Mouse (Mus musculus) cerebellum, adult 9-11 months (tissue): Measurements from ENCODE around the gene Ipo4.

ENCODE experiments used
- DNase-seq: peaks from one replicate; pipeline ENCODE4 v3.0.0; 2022

The Ipo4 gene

DNA sequence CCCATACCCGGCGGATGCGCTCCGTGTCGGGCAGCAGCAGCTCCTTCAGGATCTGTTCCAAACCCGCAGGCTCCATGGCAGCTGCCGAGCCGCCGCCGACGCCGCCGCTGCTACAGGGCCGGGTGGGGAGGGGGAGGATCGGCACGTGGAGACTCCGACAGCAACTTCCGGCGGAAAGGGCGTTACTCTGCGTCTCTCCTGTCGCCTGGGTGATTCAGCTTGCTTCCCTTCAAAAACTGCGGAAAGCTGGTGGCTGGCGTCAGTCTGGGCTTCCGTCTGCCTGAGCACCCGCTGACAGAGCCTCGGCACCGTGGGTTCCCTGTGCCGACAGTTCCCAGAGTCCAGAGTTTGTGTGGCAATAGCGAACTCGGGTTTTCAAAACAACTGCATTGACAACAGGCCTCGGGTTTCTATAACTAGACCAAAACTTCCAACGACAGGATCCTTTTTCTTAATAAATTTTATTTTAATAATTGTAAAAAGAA, at the start of gene Ipo4:
Gene Ipo4, minus strand, starts transcription at position 435 of the 485 bp plus-strand sequence.
- DNase-seq = peak; percentile 84

DNA sequence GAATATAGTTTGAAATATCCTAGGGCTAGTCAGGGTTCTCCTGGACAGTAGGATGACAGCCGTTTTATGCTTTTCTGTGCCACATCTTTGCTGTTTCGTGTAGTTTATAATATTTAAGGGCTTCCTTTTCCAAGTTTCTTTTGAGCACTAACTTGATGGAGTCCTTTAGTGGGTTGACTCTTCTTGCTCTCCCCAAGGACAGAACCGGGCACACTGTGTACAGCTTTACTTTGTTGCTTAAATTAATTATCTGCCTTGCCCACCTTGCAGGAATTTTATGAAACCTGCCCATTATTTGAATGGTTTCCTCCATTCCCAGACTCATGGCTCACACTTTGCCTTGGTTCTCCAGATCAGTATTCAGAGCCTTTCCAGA, 46.3 kb upstream of the Ipo4 start:
- no peak for DNase-seq

DNA sequence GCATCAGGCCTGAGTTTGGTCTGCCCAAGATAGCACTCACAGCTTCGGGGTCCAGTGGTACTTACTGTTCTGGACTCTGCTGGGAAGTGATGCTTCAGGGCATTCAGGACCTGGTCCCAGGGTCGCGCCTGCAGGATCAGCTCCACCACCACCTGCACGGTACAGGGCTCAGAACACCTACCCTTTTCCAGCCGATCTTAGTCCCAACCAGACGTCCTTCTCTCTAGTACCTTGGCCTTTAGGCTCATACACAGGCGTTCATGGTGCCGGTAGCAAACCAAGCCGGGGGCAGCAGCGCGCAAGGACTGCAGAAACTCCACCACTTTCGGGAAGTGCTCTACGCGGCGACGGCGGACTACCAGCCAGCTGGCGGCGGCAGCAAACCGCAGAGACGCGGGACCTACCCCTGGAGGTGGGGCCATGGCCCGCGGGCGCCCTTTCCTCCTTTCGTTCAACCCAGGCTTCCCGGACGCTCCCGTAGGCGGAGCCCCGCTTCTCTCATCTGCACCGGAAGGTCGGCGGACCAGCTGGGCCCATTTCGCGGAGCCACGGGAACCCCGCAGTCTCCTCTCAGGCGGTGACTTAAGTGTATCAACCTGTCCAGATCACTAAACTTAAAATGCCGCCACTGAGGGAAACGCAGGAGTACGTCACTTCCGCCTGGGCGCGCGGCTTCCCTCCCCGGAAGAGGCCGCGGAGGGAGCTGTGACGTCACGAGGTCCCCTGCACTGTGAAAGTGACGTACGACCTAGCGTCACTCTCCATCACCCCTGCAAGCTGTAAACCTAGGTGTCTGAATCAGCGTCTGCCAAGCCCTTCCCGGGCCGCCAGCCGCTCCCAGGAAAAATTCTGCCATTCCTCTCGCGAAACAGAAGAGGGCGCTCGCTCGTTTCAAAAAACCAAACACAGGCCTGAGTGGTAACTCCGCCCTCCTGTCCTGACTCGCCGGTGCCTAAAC, 45.7 kb upstream of the Ipo4 start, which contains the start of gene Tinf2:
Gene Tinf2, minus strand, starts transcription at position 661 of the 958 bp plus-strand sequence.
- DNase-seq = peak; percentile 98

DNA sequence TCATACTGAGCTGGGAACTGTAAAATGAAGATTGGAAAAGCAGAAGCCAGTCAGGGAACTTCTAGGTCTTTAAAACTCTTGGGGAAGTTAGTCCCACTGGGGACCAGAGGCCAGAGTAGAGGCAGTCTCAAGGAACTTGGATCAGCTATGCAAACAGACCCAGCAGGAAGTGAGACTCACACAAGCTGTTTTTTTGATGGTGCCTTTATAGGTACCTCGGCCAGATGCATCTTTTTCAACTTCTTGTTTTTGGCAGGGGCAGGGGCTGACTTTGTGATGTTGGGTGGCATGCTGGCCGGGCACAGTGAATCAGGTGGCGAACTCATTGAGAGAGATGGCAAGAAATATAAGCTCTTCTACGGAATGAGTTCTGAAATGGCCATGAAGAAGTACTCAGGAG, 41.9 kb upstream of the Ipo4 start:
- no peak for DNase-seq

DNA sequence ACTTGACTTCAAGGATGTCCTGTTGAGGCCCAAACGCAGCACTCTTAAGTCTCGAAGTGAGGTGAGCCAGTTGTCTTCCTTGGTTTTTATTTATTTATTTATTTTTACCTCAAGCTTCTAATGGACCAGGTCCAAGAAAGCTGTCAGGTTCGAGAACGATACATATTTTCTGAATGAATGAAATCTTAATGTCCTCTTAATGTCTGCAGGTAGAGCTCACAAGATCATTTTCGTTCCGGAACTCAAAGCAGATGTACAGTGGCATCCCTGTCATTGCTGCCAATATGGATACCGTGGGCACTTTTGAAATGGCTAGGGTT, 36.9 kb upstream of the Ipo4 start:
- DNase-seq = no peak

DNA sequence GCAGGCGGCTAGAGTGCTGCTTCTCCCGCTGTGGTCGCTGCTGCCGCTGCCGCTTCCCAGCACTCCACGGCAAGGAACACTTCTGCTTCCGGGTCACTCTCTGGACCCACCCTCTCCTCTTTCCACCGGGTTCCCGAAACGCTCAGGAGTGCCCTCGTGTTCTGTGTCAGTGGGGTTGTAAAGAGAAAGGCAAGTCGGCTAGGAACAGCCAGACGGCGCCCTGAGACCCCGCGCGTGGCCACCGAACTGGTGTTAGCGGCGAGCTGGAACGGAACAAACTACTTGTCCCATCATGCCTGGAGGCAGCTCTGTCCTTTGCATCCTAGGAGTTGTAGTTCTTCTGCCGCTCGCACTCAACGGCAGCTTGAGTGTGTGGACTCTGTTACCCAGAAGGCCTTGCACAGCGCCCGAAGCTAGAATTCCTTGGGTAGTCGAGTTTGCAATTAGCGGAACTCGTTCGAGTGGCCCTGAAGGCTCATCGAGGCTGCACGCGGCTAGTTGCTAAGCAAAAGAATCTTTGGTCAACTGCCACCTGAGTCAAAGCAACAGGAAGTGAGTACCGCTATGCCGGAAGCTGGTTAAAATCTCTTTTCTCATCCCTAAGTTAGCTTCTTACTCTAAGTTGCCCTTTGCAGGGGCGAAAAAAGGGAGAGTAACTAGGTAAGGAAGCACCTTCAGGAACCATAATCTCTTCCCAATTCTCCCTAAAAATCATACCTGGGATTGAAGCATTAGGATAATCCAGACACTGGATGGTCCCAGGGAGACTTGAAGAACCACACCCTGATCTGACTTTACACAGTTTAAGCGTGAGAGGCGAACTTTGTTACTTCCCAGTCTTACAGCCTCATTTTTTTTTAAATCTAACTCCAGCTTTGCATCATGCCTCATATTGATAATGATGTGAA, 36.3 kb upstream of the Ipo4 start, which contains the start of the genes Gmpr2 and Nedd8:
Gene Gmpr2, plus strand, starts transcription at position 109 of the 908 bp plus-strand sequence.
Gene Nedd8, minus strand, starts transcription at position 292 of the 908 bp plus-strand sequence.
- DNase-seq = peak; percentile 93

DNA sequence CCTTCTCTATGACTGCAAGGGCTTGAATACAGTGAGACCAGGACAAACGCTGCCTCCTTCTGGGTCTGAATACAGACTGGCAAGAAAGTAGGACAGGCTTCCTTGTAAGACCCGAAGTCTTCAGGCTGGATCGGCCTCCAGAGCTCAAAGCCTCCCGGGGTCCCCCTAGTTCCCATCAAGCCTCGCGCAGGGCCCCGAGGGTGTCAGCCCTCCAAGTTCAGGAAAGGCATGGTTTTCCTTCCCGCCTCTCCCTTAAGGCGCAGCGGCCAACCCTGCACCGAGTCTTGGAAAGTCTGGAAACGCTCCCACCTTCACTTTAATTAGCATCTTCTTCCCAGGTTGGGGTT, 35.7 kb upstream of the Ipo4 start:
- no peak for DNase-seq

DNA sequence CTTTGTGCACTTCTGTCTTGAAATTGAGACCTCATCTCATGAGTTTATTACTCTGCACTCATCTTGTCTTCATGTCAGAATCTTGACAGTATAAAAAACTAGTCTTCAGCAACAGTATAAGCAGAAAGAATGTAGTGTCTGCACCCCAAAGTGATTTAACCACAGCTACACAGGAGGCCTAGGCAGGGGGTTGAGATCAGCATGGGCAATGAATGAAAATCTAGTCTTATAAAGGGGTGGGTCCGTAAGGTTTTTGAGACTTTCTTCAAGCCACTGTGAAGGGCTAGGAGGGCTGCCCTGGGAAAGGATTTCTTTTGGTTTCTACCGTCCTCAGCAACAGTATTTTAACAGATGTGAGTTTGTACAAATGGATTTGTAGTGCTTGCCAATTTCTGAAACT, 24.9 kb upstream of the Ipo4 start:
- DNase-seq = no peak

DNA sequence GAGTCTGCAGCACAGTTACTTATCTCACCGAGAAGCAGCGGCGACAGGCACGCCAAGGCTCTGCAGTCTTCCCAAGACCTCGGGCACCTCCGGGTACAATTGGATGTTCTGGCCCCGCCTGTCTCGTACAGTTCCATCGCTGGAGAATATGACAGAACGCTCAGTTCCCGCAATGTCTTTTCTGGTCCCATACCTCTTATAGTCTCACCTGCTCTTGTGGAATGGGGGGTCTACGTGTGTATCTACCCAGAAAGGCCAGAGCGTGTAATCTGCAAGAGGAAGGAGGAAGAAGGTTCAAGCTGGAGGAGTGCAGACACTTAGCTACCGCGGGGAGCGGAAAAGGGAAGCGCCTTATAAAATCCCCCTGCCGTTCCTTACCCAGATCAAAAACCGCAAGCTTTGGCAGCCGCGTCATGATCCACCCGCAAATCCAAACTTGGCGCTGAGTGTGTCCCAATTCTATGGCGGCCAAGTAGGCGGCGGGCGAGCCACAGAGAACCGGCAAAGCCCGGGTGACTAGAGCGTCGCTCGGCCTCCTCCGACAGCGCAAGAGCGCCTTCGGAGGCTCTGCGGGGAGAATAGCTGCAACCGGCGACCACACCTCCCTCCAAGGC, 24.3 kb upstream of the Ipo4 start, which contains the start of gene Mdp1:
Gene Mdp1, minus strand, starts transcription at position 549 of the 614 bp plus-strand sequence.
- DNase-seq = peak; percentile 78

DNA sequence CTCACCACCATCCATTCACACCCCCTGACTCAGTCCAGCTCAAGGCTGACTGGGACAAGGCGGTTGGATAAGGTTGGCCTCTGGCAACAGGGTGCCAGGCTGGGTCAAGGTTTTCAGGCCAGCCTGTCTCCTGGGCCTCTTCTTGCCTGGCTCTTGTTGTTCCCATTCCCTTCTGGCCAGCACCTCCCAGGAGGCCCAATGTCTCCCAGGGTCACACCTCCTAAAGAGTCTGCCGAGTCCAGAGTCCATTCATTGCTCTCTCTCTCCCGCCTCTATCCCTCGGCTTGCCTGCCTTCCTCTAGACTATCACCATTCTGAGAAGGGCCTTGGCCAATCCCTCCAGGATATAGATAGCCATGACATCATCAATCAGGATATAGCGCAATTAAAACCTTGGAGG, 22.3 kb upstream of the Ipo4 start:
- DNase-seq = no peak

DNA sequence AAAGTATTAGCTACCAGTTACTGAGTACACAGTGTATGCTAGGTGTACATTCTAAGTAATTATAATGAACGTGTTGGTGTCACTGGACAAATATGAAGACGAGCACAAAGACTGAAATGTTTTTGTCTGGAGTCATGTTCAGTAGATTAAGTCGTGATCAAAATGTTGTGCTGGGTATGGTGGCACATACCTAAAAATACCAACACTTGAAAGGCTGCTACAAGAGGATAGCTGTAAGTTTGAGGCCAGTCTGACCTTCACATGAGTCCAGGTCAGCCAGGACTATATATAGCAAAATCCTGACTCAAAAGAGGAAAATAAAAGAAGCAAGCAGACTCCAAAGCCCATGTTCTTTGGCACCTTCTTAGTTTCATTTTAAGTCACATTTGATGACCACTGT, 21.2 kb upstream of the Ipo4 start:
- DNase-seq = no peak

DNA sequence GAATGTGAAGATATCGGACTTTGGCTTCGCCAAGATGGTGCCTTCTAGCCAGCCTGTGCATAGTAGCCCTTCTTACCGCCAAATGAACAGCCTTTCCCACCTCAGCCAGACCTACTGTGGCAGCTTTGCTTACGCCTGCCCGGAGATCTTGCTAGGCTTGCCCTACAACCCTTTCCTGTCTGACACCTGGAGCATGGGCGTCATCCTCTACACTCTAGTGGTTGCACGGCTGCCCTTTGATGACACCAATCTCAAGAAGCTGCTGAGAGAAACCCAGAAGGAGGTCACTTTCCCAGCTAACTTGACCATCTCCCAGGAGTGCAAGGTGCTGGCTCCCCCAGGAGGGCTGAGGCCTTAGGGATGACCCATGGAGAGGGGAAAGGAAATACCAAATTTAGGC, 15.8 kb upstream of the Ipo4 start:
- no peak for DNase-seq

DNA sequence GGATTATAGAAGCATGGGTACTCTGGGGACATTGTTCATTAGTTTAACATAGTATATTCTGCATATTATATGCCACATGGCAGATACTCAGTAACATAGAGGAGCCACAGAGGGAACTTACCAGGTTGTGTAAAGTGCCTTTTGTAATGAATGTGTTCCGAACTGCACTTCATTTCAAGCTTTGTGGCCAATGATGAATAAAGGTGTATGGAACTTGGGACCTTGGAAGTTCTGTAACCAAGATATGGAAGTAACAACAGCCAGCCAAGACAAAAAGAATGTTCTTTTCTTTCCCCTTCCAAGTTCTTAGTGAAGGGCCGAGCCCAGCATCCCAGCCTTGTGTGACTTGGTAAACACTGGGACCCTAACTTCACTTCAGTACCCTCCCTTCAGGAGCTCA, 14.1 kb upstream of the Ipo4 start, which contains the start of gene Tssk4:
Gene Tssk4, plus strand, starts transcription at position 301 of the 400 bp plus-strand sequence.
- DNase-seq = no peak

DNA sequence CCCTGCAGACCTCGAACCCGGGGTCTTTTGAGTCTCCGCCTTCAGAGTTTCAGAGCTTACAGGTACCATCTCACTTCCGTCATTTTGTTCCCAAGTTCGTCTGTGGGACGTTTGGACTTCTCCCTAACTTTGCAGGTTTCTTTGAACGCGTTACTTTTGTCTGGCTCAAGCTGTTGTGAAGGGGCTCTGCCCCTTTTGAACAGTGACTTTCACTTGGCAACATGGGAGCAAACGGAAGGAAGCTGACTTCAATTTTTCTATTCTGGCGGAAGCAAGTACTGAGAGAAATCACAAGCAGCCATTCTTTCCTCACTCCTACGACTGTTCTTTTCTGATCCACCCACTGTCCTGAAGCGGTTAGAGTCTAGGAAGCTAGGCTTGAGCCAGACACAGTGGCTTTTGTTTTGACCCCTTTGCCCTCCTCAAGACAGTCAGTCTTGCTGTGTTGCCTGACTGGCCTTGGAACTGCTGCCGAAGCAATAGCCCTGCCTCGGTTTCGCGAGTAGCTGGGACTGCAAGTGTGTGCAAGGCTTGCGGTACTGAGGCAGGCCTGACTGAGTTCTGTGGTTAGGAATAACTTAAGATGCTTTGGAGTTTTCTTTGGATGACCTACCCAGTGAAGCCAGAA, 8.6 kb upstream of the Ipo4 start:
- DNase-seq = no peak

DNA sequence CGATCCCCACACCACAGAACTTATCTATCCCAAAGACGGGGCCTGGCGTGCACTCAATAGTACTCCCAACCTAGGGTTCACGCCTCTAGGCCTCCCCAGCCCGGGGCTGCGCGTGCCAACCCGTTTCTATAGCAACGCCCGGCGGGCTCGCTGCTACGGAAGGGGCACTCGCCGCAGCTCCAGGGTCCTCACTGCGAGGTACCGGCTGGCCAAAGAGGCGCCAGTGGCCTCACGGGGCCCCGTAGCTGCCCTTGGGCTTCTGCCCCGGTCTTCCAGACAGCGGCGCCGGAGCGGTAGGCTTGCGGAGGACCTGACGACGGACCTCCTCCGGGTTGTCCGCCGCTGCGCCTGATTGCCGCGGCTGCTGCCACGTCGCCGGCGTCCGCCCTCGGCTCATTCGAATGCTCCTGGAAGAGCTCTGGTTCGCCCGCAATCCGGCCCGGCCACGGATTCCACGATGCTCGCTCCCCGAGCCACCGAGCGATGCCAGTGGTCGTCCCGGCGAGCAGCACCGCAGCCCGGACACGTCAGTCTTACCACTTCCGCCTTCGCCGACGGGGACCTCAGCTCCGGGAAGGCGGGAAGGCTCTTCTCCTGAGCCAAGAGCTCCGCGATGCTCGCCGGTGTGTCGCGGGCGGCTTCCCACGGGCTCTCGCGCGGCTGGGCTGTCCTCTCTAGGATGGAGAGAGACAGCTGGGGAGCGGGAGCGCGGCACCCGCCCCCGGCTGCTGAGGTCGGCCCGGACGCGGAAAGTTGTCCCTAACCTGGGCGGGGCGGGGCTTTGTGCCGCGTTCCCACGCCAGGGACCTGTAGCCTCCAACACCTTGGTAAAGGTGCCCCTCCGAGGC, 7.5 kb upstream of the Ipo4 start, which contains the start of gene Tm9sf1:
Gene Tm9sf1, minus strand, starts transcription at position 747 of the 848 bp plus-strand sequence.
- peak; percentile 89 for DNase-seq

DNA sequence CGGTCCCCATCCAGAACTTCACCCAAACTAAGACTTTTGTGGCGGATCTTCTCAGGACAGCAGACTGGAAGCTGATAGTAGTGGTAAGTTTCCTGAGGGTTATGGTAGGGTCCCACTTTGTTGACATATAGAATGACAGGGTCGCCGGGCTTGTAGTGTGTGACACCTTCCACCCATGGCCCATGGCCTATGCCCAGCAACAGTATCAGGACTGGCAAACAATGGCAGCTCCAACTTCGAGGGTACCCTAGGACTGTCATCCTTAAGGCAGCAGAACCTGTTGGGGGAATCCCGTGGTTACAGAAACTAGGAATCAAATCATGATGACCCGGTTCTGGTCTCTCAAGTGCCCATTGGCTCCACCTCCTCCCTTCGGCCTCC, 6.9 kb upstream of the Ipo4 start:
- DNase-seq = no peak

DNA sequence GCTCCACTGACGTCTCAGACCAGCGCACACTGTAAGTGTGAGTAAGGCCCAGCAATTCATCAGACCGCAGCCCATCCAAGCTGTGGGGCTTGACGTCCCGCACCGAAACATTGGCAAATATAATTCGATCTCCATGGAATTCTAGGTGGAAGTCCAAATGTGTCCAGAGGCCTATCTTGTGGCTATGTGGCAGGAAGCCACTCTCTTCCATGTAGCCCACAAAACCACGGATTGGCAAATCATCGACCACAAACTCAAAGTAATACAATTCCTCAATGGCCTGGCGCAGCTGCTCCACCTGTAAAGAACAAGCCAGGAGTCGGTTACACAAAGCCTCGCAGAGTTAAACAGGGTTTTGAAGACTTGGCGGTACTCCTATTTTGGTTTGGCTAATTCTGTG, 5.5 kb upstream of the Ipo4 start:
- DNase-seq = no peak

DNA sequence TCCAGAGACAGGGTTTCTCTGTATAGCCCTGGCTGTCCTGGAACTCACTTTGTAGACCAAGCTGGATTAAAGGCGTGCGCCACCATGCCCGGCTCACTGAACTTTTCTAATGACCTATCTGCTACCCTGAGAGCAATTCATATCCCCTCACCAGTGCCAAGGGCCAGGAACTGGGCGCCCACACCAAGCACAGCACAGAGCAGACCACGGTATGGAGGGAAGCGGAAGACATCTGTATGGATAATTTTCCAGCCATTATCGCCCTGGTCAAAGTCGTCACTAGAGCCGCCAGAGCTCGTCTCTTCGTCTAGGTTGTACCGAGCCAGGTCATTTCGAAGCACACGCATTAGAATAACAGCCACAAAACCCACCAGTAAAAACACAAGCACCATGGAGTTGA, 5.1 kb upstream of the Ipo4 start:
- DNase-seq = no peak

DNA sequence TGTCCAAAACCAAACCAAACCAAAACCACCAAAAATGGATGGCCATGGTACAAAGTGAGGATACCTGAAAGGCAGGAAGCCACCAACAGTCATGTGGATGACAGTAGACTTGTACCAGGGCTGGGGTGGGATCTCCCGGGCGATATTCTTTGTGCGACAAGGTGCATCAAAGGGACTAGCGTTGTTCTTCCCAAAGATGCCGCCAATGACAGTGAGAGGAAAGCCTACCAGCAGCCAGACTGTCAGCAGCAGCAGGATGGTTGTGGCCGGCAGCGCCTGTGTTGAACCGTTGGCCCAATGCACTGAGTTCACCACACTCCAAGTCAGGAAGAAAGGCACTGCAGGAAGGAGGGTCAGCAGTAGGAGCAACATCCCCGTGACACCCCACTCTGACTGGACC, 2.0 kb upstream of the Ipo4 start, which contains the start of gene Gm49378:
Gene Gm49378, minus strand, starts transcription at position 101 of the 400 bp plus-strand sequence.
- no peak for DNase-seq

DNA sequence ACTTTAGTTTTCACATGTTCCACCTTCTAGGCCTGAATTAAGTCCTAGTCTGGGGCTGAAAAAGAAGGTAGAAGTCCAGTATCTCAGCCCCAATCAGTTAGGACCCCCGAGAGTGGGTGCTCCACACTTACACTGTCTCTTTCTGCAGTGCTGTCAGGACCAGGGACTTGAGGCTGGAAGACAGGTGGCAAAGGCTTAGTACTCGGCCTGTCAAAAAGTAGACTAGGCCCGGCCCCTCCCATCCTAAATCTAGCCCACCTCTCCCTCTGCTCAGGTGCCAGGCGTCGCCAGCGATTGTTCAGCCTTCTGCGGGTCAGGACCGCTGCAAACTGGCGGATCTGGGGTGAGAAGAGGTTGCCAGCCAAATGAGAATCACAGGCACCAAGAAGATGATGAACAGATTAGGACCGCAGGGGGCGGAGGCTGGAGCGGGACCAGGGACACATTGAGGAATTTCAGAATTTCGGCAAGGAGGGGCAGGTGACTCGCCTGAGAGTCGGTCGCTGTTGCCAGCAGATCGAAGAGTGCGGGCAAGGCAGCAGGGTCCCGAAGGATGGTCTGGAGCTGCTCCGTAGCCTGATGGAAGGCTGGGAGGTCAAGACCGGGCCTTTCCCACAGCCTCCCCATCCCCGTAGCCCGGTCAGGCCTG, 759 bp downstream of the Ipo4 start:
- peak; percentile 71 for DNase-seq

DNA sequence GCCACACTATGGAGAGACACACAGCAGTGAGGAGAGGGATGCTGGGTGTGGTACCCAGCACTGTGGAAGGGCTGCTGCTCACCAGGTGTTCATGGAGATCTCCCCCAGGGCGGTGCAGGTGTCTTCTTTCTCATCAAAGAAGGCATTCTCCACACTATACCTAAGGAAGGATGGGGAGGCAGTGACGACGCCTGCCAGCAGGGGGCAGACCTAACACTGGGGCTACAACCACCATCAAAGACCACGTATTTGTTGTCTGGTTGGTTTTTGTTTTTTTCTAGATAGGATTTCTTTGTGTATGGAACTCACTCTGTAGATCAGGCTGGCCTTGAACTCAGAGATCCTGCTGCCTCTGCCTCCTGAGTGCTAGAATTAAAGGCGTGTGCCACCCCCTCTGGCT, 6.4 kb downstream of the Ipo4 start:
- DNase-seq = no peak
